In genomic region chr1:128003712-128004370, GRCm38 (mm10) we compare ENCODE assay signal across 30 mouse cellular contexts.
DNase-seq lines count a peak whose midpoint lies in the region; ATAC-seq and TF ChIP-seq lines count a peak whose summit lies in the region.
"Had no signal": no experiment of that assay in that cellular context is flagged by ENCODE, and none has a peak within 500 bp of the region (broad histone marks: within the 10 kb centered on the region; RNA-seq: fewer than 3 reads in every experiment).

No protein-coding gene starts in this region.

- no peaks in the 10 kb centered on the region for H3K9me3 ChIP-seq in forebrain, embryonic 14.5 days (replicated peaks; ENCODE audit: control insufficient read depth, low read length)
- no peaks in the 10 kb centered on the region for H3K9me3 ChIP-seq in forebrain, embryonic 12.5 days
- H3K9me3 ChIP-seq: embryonic facial prominence, embryonic 15.5 days; heart, embryonic 15.5 days; limb, embryonic 15.5 days; stomach, embryonic 15.5 days had no signal

- H3K4me3 ChIP-seq in forebrain, embryonic 14.5 days (ENCODE audit: low read depth, low read length), result no peak overlapping the region
- no peak overlapping the region for H3K4me3 ChIP-seq in forebrain, embryonic 12.5 days (replicated peaks)
- no peak overlapping the region for H3K4me3 ChIP-seq in layer of hippocampus, adult 2 months
- H3K4me3 ChIP-seq in macrophage (ENCODE audit: inconsistent target), result no peak overlapping the region
- H3K4me3 ChIP-seq: embryonic facial prominence, embryonic 15.5 days; heart, adult 2 months; heart, embryonic 15.5 days; limb, embryonic 15.5 days; stomach, embryonic 15.5 days had no signal

- peak; percentile 63 for DNase-seq in forebrain, embryonic 14.5 days (ENCODE audit: low spot score)
- DNase-seq in layer of hippocampus, adult 2 months (ENCODE audit: low spot score in 2 of 2), result no peak
- DNase-seq in layer of hippocampus, adult 18-20 months (ENCODE audit: low spot score in 2 of 2), result no peak
- peak; percentile 63 for DNase-seq in brain, adult 2 months (ENCODE audit: low read depth, low spot score)
- no peak for DNase-seq in yolk sac, embryonic 10.5 days (ENCODE audit: low spot score)
- DNase-seq in adrenal gland, postnatal 10 days, result no peak
- DNase-seq: adrenal gland, postnatal 36 days; cerebellum, adult 8-10 months; cerebellum, postnatal 36 days; embryo, embryonic 11 days; gastrocnemius, postnatal 36 days; heart, adult 2 months; heart, postnatal 36 days; kidney, adult 9 months; kidney, postnatal 14 days; lung, embryonic 14.5 days; lung, postnatal 36 days; right cerebral cortex, adult 18-20 months; thymus, adult 18-20 months; thymus, postnatal 36 days had no signal

- no peaks in the 10 kb centered on the region for H3K36me3 ChIP-seq in forebrain, embryonic 14.5 days (ENCODE audit: control insufficient read depth, insufficient read depth, low read length)
- no peaks in the 10 kb centered on the region for H3K36me3 ChIP-seq in forebrain, embryonic 12.5 days (replicated peaks)
- H3K36me3 ChIP-seq in macrophage (ENCODE audit: inconsistent target), result no peaks in the 10 kb centered on the region
- H3K36me3 ChIP-seq: embryonic facial prominence, embryonic 15.5 days; heart, embryonic 15.5 days; limb, embryonic 15.5 days; stomach, embryonic 15.5 days had no signal

- 88% methylated on average over 4 of the region's 4 CpGs for WGBS in forebrain, embryonic 14.5 days
- WGBS in forebrain, embryonic 12.5 days, result 91% methylated on average over 4 of the region's 4 CpGs
- WGBS in macrophage (ENCODE audit: missing documents), result 95% methylated on average over 4 of the region's 4 CpGs

- peak; percentile 55; the same call in 1 of the 2 replicates for ATAC-seq in forebrain, embryonic 14.5 days
- ATAC-seq in forebrain, embryonic 12.5 days (ENCODE audit: low FRiP score), result no peak
- ATAC-seq: CD4-positive, CD25-positive, alpha-beta regulatory T cell, adult 4 months; hindbrain, postnatal 0 days; intestine, embryonic 16.5 days had no signal

- H3K79me2 ChIP-seq in macrophage (ENCODE audit: inconsistent target), result no peaks in the 10 kb centered on the region

- H3K27me3 ChIP-seq in forebrain, embryonic 14.5 days (replicated peaks; ENCODE audit: control insufficient read depth, insufficient read depth, low read length), result no peaks in the 10 kb centered on the region
- H3K27me3 ChIP-seq in forebrain, embryonic 12.5 days, result no peaks in the 10 kb centered on the region
- H3K27me3 ChIP-seq: embryonic facial prominence, embryonic 15.5 days; heart, embryonic 15.5 days; limb, embryonic 15.5 days; stomach, embryonic 15.5 days had no signal

- no peak for TF ChIP-seq CTCF in layer of hippocampus, adult 2 months (conservative IDR thresholded peaks at IDR 0.05)

- H3K4me2 ChIP-seq in forebrain, embryonic 14.5 days (ENCODE audit: low read length), result no peak overlapping the region
- H3K4me2 ChIP-seq in forebrain, embryonic 12.5 days, result no peak overlapping the region
- H3K4me2 ChIP-seq: embryonic facial prominence, embryonic 15.5 days; heart, embryonic 15.5 days; limb, embryonic 15.5 days; lung, embryonic 14.5 days; stomach, embryonic 15.5 days had no signal

- H3K27ac ChIP-seq in forebrain, embryonic 14.5 days (ENCODE audit: low read depth, low read length), result no peak overlapping the region; the same call in 1 of the 2 replicates
- no peak overlapping the region for H3K27ac ChIP-seq in forebrain, embryonic 12.5 days
- peak overlapping the region; percentile 21 for H3K27ac ChIP-seq in layer of hippocampus, adult 2 months
- H3K27ac ChIP-seq in macrophage, result peak overlapping the region; percentile 83
- H3K27ac ChIP-seq: embryonic facial prominence, embryonic 15.5 days; heart, adult 2 months; heart, embryonic 15.5 days; hindbrain, postnatal 0 days; limb, embryonic 15.5 days; liver, embryonic 14.5 days; stomach, embryonic 15.5 days had no signal

- no peak overlapping the region for H3K9ac ChIP-seq in forebrain, embryonic 14.5 days (ENCODE audit: low read length)
- H3K9ac ChIP-seq in forebrain, embryonic 12.5 days, result no peak overlapping the region
- H3K9ac ChIP-seq: embryonic facial prominence, embryonic 15.5 days; heart, embryonic 15.5 days; limb, embryonic 15.5 days; liver, embryonic 14.5 days; lung, embryonic 14.5 days; stomach, embryonic 15.5 days had no signal

- H3K4me1 ChIP-seq in forebrain, embryonic 14.5 days (ENCODE audit: control insufficient read depth, insufficient read depth, low read length), result no peaks in the 10 kb centered on the region
- H3K4me1 ChIP-seq in forebrain, embryonic 12.5 days, result no peaks in the 10 kb centered on the region
- H3K4me1 ChIP-seq: embryonic facial prominence, embryonic 15.5 days; heart, embryonic 15.5 days; limb, embryonic 15.5 days; stomach, embryonic 15.5 days had no signal

Comparison
In these comparisons a context has a peak if more than half of its experiments do, and no peak if none do; other contexts are left out.
1. DNase-seq: peak in forebrain, embryonic 14.5 days (single experiment) and brain, adult 2 months (single experiment); none in layer of hippocampus, adult 2 months (0 of 2), layer of hippocampus, adult 18-20 months (0 of 2), yolk sac, embryonic 10.5 days (single experiment) and adrenal gland, postnatal 10 days (single experiment).
2. H3K27ac ChIP-seq: peak in layer of hippocampus, adult 2 months (single experiment) and macrophage (single experiment); none in forebrain, embryonic 14.5 days (single experiment) and forebrain, embryonic 12.5 days (single experiment).